Mouse (Mus musculus): ENCODE measurements around the gene Tgtp2.

DNA sequence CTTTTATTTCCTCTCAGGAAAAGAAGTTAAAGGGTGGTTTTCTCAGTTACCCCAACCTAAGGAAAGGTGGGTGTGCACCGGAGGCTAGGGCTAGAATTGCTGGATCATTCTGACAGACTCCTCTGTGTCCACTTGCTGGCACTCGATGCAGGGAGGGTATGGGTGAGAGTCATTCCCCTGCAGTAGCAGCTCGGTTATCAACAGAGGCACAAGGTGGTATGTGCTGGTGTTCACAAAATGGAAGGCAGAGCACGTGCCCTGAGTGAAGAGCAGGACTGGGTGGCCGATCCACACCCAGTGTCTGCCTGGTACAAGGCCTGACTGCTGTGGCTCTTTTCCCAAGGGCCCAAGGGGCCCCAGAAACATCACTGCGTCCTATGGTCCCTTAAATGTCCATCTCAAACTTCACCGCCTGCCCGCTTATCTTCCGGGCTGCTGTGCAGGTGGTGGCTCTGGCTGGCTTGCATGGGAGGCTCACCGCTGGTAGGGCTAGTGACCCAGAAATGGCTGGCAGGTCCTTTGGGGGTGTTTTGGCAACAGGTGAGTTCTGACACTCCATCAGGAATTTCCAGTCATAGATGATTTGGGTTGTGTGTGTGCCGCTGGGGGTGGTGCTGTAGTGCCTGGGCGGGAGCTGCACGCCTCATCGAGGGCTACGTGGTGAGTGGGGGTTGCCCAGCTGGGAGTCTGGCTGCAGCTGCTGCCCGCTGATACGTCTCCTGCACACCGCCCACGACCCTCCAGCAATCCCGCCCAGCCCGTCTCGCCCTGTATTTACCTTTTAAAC, 24.0 kb upstream of the Tgtp2 start:
- TF ChIP-seq CTCF (IDR thresholded peaks at IDR 0.05; ENCODE audit: control insufficient read depth, insufficient read depth, insufficient read length) (no peak), MYOD1 (IDR thresholded peaks at IDR 0.05; ENCODE audit: control insufficient read depth, insufficient read length, low read depth) (peak; percentile 44), CEBPB (IDR thresholded peaks at IDR 0.05; ENCODE audit: low read depth) (no peak)
